Mouse (Mus musculus): ENCODE results near the gene Atg7. TPM values are rescaled to one million over a fixed set of nuclear protein-coding genes. Genes with fewer than 3 reads are reported as not detected.
A peak's percentile ranks its signal among the peaks of the same experiment; 100 is the strongest.

Gene Atg7
- polyA plus RNA-seq, 1 experiment from 2014 or later = 17.2 TPM

DNA sequence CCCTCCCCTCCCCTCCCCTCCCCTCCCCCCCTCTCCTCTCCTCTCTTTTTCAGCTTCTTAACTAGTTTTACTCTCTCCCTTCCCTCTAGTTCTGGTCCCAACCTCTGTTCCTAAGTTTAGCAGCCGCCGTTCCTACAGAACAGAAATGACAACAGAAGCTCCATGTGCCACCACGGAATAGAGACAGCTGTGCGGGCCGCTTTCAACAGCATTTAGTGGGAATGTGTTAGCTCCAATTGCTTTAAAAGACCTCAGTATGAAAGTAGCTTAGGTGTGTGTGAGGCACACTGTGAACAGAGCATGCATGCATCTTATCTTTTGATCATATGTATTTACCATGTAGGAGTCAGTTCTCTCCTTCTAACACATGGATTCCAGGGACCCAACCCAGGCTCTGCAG, 79.1 kb downstream of the Atg7 start:
- Histone ChIP-seq H3K4me3 (ENCODE audit: low read depth, low read length) (no peak overlapping the region), H3K4me1 (ENCODE audit: control insufficient read depth, insufficient read depth, low read length) (peaks cover 9% of the 10 kb centered on the region; the same call in 1 of the 2 replicates), H3K9me3 (replicated peaks; ENCODE audit: control insufficient read depth, low read length, poor library complexity, severe bottlenecking) (no peaks in the 10 kb centered on the region), H3K9ac (ENCODE audit: low read depth, low read length) (no peak overlapping the region), H3K27ac (ENCODE audit: low read length) (no peak overlapping the region), H3K36me3 (ENCODE audit: control insufficient read depth, insufficient read depth, low read length) (no peaks in the 10 kb centered on the region), H3K4me2 (ENCODE audit: low read length) (no peak overlapping the region), H3K27me3 (ENCODE audit: control insufficient read depth, insufficient read depth, low read depth, low read length) (no peaks in the 10 kb centered on the region)
- 78% methylated on average over 5 of the region's 5 CpGs for WGBS
- ATAC-seq = no peak

DNA sequence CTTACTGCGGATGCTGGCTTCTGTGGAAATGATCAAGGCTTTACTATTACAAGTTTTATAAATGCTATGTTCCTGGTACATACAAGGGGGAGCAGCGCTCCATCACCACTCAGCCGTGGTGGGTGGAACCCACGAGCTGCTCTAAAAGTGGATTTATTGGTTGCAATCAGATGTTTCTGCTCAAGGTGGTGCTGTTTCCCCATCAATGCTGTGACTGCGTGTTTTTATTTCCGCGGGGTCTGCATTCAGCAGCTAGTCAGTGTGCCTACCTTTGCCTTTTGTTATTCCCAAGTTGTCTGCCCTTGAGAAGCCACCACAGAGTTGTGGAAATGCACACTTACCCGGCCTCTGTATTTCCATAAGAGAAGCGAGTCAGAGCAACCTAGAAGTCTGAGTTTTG, 81.0 kb downstream of the Atg7 start:
- 24% methylated on average over 9 of the region's 9 CpGs for WGBS
- peak; percentile 73 for ATAC-seq
- H3K36me3 ChIP-seq (ENCODE audit: control insufficient read depth, insufficient read depth, low read length) = no peaks in the 10 kb centered on the region

DNA sequence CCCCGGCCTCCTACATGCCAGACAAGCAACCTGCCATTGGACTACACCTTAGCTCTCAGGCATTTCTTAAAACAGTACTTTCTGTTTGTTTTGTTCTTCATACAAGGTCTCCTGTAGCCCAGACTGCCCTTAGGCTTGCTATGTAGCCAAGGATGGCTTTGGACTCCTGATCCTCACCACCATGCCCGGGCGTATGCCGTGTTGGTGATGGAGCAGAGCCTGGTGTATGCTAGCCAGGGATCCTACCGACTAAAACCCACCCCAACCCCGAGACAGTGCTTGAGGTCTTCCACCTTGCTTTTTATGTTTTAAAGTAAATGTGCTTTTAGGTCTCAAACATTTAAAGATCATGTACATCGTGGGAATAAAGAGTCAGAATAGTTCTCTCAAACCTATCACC, 81.5 kb downstream of the Atg7 start:
- peak; percentile 29; the same call in 1 of the 2 replicates for ATAC-seq
- Histone ChIP-seq H3K4me1 (ENCODE audit: control insufficient read depth, insufficient read depth, low read length) (peaks cover 9% of the 10 kb centered on the region; the same call in 1 of the 2 replicates), H3K36me3 (ENCODE audit: control insufficient read depth, insufficient read depth, low read length) (no peaks in the 10 kb centered on the region), H3K27ac (ENCODE audit: low read length) (no peak overlapping the region), H3K4me2 (ENCODE audit: low read length) (no peak overlapping the region), H3K9me3 (replicated peaks; ENCODE audit: control insufficient read depth, low read length, poor library complexity, severe bottlenecking) (no peaks in the 10 kb centered on the region), H3K27me3 (ENCODE audit: control insufficient read depth, insufficient read depth, low read depth, low read length) (no peaks in the 10 kb centered on the region), H3K9ac (ENCODE audit: low read depth, low read length) (no peak overlapping the region), H3K4me3 (ENCODE audit: low read depth, low read length) (no peak overlapping the region)
- 83% methylated on average over 7 of the region's 7 CpGs for WGBS

More for the DNA sequence above, 81.0 kb downstream of the Atg7 start:
- H3K9me3 ChIP-seq (replicated peaks; ENCODE audit: control insufficient read depth, low read length, poor library complexity, severe bottlenecking) = no peaks in the 10 kb centered on the region
- H3K4me3 ChIP-seq (ENCODE audit: low read depth, low read length) = no peak overlapping the region
- H3K27ac ChIP-seq (ENCODE audit: low read length) = no peak overlapping the region
- H3K27me3 ChIP-seq (ENCODE audit: control insufficient read depth, insufficient read depth, low read depth, low read length) = no peaks in the 10 kb centered on the region
- peaks cover 9% of the 10 kb centered on the region; the same call in 1 of the 2 replicates for H3K4me1 ChIP-seq (ENCODE audit: control insufficient read depth, insufficient read depth, low read length)
- H3K4me2 ChIP-seq (ENCODE audit: low read length) = no peak overlapping the region
- no peak overlapping the region for H3K9ac ChIP-seq (ENCODE audit: low read depth, low read length)

DNA sequence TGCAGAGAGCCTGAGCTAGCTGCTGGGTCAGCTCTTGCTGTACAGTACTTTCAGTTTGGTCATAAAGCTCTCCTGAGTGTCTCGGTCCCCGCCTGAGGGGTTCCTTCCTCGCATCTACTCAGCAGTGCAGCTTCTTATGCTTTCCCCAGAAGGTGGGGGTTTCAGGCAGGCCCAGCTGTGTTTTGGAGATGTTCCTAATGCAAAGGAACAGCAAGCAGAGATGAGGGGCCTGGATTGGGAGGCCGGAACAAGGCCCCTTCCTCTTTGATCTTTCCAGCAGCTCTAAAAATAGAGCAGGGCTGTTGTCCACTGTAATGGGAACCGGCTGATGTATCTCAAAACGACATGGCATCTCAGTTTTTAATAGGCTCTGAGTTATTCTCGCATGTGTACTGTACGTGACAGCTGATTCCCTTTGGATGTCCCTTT, 82.3 kb downstream of the Atg7 start:
- no peaks in the 10 kb centered on the region for H3K9me3 ChIP-seq (replicated peaks; ENCODE audit: control insufficient read depth, low read length, poor library complexity, severe bottlenecking)
- no peak for ATAC-seq
- no peak overlapping the region for H3K4me3 ChIP-seq (ENCODE audit: low read depth, low read length)
- H3K27ac ChIP-seq (ENCODE audit: low read length) = no peak overlapping the region
- no peak overlapping the region for H3K9ac ChIP-seq (ENCODE audit: low read depth, low read length)
- H3K4me1 ChIP-seq (ENCODE audit: control insufficient read depth, insufficient read depth, low read length) = peaks cover 9% of the 10 kb centered on the region; the same call in 1 of the 2 replicates
- 69% methylated on average over 8 of the region's 8 CpGs for WGBS
- no peak overlapping the region for H3K4me2 ChIP-seq (ENCODE audit: low read length)
- no peaks in the 10 kb centered on the region for H3K36me3 ChIP-seq (ENCODE audit: control insufficient read depth, insufficient read depth, low read length)
- no peaks in the 10 kb centered on the region for H3K27me3 ChIP-seq (ENCODE audit: control insufficient read depth, insufficient read depth, low read depth, low read length)

DNA sequence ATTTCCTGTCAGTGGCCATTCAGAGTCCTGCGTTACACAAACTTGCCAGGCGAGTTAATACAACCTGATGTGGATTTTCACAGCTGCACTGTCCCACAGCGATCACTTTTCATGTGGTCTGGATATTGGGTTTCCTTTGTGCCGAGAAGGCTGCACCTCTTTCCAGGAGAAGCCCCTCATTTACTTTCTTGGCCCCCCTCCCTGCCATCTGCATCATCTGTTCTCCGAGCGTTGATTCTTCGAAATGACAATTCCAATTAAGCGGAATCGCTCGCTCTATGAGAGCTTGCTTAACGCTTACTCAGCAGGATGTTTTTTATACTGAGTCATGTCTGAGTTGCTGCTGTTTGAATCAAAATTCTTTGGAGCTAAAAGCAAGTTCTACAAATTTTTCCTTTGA, 83.8 kb downstream of the Atg7 start:
- Histone ChIP-seq H3K9me3 (replicated peaks; ENCODE audit: control insufficient read depth, low read length, poor library complexity, severe bottlenecking) (no peaks in the 10 kb centered on the region), H3K27ac (ENCODE audit: low read length) (no peak overlapping the region), H3K4me2 (ENCODE audit: low read length) (no peak overlapping the region; the same call in 1 of the 2 replicates), H3K4me1 (ENCODE audit: control insufficient read depth, insufficient read depth, low read length) (peaks cover 9% of the 10 kb centered on the region; the same call in 1 of the 2 replicates), H3K4me3 (ENCODE audit: low read depth, low read length) (no peak overlapping the region), H3K27me3 (ENCODE audit: control insufficient read depth, insufficient read depth, low read depth, low read length) (no peaks in the 10 kb centered on the region), H3K36me3 (ENCODE audit: control insufficient read depth, insufficient read depth, low read length) (no peaks in the 10 kb centered on the region), H3K9ac (ENCODE audit: low read depth, low read length) (no peak overlapping the region)
- no peak for ATAC-seq
- WGBS = 35% methylated on average over 11 of the region's 11 CpGs

DNA sequence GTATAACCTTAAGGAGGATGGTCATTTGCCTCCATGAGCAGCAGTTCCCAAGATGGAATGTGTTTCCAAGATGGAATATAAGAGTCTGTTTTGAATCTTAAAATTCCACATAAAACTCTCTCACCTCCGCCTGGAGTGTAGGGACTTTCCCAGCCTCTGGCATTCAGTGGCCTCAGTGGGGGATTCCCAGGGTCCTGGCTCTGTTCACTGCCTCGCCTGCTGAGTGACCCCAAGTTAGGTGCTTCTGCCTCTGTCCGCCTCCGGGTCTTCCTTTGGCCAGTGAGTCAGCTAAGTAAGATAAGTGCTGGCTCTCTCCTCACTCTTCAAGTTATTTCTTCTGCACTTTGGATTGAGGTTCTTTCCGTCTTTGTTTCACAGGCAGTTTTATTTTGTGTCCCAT, 90.3 kb downstream of the Atg7 start:
- Histone ChIP-seq H3K4me1 (ENCODE audit: control insufficient read depth, insufficient read depth, low read length) (peaks cover 6% of the 10 kb centered on the region), H3K27ac (ENCODE audit: low read length) (no peak overlapping the region), H3K36me3 (ENCODE audit: control insufficient read depth, insufficient read depth, low read length) (no peaks in the 10 kb centered on the region), H3K4me2 (ENCODE audit: low read length) (no peak overlapping the region), H3K4me3 (ENCODE audit: low read depth, low read length) (no peak overlapping the region), H3K9me3 (replicated peaks; ENCODE audit: control insufficient read depth, low read length, poor library complexity, severe bottlenecking) (no peaks in the 10 kb centered on the region), H3K9ac (ENCODE audit: low read depth, low read length) (no peak overlapping the region), H3K27me3 (ENCODE audit: control insufficient read depth, insufficient read depth, low read depth, low read length) (no peaks in the 10 kb centered on the region)
- ATAC-seq = no peak
- 77% methylated on average over 5 of the region's 5 CpGs for WGBS

DNA sequence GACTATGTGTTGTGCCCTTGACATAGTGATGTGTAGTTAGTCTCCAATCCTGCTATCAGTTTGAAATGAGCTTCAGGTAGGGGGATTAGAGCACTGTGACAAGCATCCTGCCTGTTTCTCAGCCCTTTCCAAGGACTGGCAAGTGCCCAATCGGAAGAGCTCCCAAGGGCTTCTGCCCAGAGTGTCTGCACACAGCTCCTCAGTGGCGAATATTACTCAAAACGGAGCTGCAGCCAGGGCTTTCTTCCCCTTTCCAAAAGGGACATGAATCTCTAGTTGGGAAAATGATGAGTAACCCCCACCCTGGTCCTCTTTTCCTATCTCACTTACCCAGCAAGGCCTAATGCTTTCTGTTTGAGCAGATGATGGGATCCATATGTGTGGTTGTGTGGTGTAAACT, 90.8 kb downstream of the Atg7 start:
- Histone ChIP-seq H3K9me3 (replicated peaks; ENCODE audit: control insufficient read depth, low read length, poor library complexity, severe bottlenecking) (no peaks in the 10 kb centered on the region), H3K9ac (ENCODE audit: low read depth, low read length) (no peak overlapping the region), H3K4me2 (ENCODE audit: low read length) (no peak overlapping the region), H3K27me3 (ENCODE audit: control insufficient read depth, insufficient read depth, low read depth, low read length) (no peaks in the 10 kb centered on the region), H3K4me1 (ENCODE audit: control insufficient read depth, insufficient read depth, low read length) (peaks cover 11% of the 10 kb centered on the region), H3K36me3 (ENCODE audit: control insufficient read depth, insufficient read depth, low read length) (no peaks in the 10 kb centered on the region), H3K27ac (ENCODE audit: low read length) (no peak overlapping the region), H3K4me3 (ENCODE audit: low read depth, low read length) (no peak overlapping the region)
- 78% methylated on average over 3 of the region's 3 CpGs for WGBS
- no peak for ATAC-seq

DNA sequence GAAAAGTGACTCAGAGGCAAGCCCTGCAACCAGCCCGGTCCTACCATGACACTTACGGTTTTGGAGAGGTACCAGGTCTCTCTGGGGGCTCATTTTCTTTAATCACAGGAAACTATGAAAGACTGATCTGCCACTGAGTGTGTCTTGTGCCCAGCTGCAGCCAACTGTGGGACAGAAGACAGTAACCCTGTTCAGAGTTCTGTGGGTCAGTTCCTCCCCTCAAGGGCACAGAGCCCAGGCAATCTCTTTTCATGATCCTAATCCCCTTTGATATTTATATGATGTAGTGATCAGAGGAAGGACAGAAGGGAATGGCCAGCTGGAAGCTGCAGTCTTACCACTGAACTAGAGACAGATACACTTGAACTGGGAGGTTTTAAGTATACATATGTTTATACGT, 92.2 kb downstream of the Atg7 start:
- Histone ChIP-seq H3K9ac (ENCODE audit: low read depth, low read length) (no peak overlapping the region), H3K27me3 (ENCODE audit: control insufficient read depth, insufficient read depth, low read depth, low read length) (no peaks in the 10 kb centered on the region), H3K4me3 (ENCODE audit: low read depth, low read length) (no peak overlapping the region), H3K4me2 (ENCODE audit: low read length) (no peak overlapping the region), H3K36me3 (ENCODE audit: control insufficient read depth, insufficient read depth, low read length) (no peaks in the 10 kb centered on the region), H3K4me1 (ENCODE audit: control insufficient read depth, insufficient read depth, low read length) (peaks cover 11% of the 10 kb centered on the region), H3K27ac (ENCODE audit: low read length) (no peak overlapping the region), H3K9me3 (replicated peaks; ENCODE audit: control insufficient read depth, low read length, poor library complexity, severe bottlenecking) (peaks cover 1% of the 10 kb centered on the region; the same call in 1 of the 2 replicates)
- ATAC-seq = no peak
- WGBS = 65% methylated on average over 3 of the region's 3 CpGs

DNA sequence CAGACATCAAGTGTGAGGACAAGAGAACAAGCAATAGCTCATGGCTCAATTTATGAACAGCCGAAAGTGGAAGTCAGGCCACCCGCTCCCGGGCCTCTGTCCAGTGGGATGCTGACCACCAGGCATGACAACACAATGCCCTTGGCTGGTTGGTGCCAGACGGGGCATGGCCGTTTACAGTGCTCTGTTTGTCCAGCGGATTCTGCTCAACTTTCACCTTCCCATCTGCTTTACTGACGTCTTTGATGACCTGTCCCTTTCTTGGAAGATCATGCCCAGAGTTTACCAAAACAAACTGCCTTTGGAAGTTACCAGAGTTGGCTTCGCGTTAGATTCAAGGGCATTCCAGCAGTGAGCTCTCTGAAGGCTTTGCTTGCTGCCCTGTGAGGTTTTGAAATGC, 93.5 kb downstream of the Atg7 start:
- Histone ChIP-seq H3K9ac (ENCODE audit: low read depth, low read length) (no peak overlapping the region), H3K27ac (ENCODE audit: low read length) (no peak overlapping the region), H3K4me2 (ENCODE audit: low read length) (no peak overlapping the region), H3K27me3 (ENCODE audit: control insufficient read depth, insufficient read depth, low read depth, low read length) (no peaks in the 10 kb centered on the region), H3K9me3 (replicated peaks; ENCODE audit: control insufficient read depth, low read length, poor library complexity, severe bottlenecking) (peaks cover 2% of the 10 kb centered on the region; the same call in 1 of the 2 replicates), H3K4me3 (ENCODE audit: low read depth, low read length) (no peak overlapping the region), H3K36me3 (ENCODE audit: control insufficient read depth, insufficient read depth, low read length) (no peaks in the 10 kb centered on the region), H3K4me1 (ENCODE audit: control insufficient read depth, insufficient read depth, low read length) (peaks cover 11% of the 10 kb centered on the region)
- WGBS = 90% methylated on average over 9 of the region's 9 CpGs
- no peak for ATAC-seq

Data from midbrain, embryonic 16.5 days (tissue).